Mouse (Mus musculus) ZHBTc4 (cell line): ENCODE results near the gene Asb17.
"Not testable (repeated sequence)": the region's sequence is repeated elsewhere in the genome, so short reads cannot be mapped to it uniquely, and the experiment has no call there.

Experiments used
- DNase-seq: peaks from one replicate; pipeline ENCODE4 v3.0.0-alpha.2; 2011; ENCODE audit warnings: low read depth, low spot score

Gene Asb17

GRCm38 (mm10) chr3:153844030-153844429, at the start of gene Asb17:
Asb17 (plus strand) TSS chr3:153844209.
- no peak for DNase-seq

- DNase-seq: no peak
Measured at GRCm38 (mm10) chr3:153797574-153797973, 46.4 kb upstream of the Asb17 start.

GRCm38 (mm10) chr3:153799603-153800002, 44.4 kb upstream of the Asb17 start:
- no peak for DNase-seq

GRCm38 (mm10) chr3:153800690-153801089, 43.3 kb upstream of the Asb17 start:
- no peak for DNase-seq

GRCm38 (mm10) chr3:153801541-153801940, 42.5 kb upstream of the Asb17 start:
- DNase-seq: no peak

GRCm38 (mm10) chr3:153802640-153803039, 41.4 kb upstream of the Asb17 start:
- DNase-seq: no peak

- no peak for DNase-seq
Measured at GRCm38 (mm10) chr3:153804032-153804431, 40.0 kb upstream of the Asb17 start.

GRCm38 (mm10) chr3:153806077-153806772, 37.8 kb upstream of the Asb17 start:
- DNase-seq: peak; percentile 98

GRCm38 (mm10) chr3:153806773-153807443, 37.1 kb upstream of the Asb17 start:
- no peak for DNase-seq

- no peak for DNase-seq
Measured at GRCm38 (mm10) chr3:153807444-153808149, 36.4 kb upstream of the Asb17 start.

- DNase-seq: no peak
Measured at GRCm38 (mm10) chr3:153808406-153808805, 35.6 kb upstream of the Asb17 start.

- no peak for DNase-seq
Measured at GRCm38 (mm10) chr3:153814026-153814425, 30.0 kb upstream of the Asb17 start.

- no peak for DNase-seq
Measured at GRCm38 (mm10) chr3:153817376-153817890, 26.6 kb upstream of the Asb17 start.

GRCm38 (mm10) chr3:153818723-153819122, 25.3 kb upstream of the Asb17 start:
- no peak for DNase-seq

GRCm38 (mm10) chr3:153819438-153819837, 24.6 kb upstream of the Asb17 start:
- no peak for DNase-seq

GRCm38 (mm10) chr3:153823671-153824515, 20.1 kb upstream of the Asb17 start:
- DNase-seq: no peak

- DNase-seq: no peak
Measured at GRCm38 (mm10) chr3:153825197-153825596, 18.8 kb upstream of the Asb17 start.

GRCm38 (mm10) chr3:153826616-153827015, 17.4 kb upstream of the Asb17 start:
- no peak for DNase-seq

GRCm38 (mm10) chr3:153829788-153830187, 14.2 kb upstream of the Asb17 start:
- not testable (repeated sequence) for DNase-seq

GRCm38 (mm10) chr3:153831014-153831872, 12.8 kb upstream of the Asb17 start:
- peak; percentile 43 for DNase-seq
